Mouse (Mus musculus) MEL (cell line): ENCODE results near the gene Aldh9a1. TPM values are rescaled to one million over a fixed set of nuclear protein-coding genes. Genes with fewer than 3 reads are reported as not detected.

Experiments
- DNase-seq: peaks from one replicate; pipeline ENCODE4 v3.0.0; 2011; ENCODE audit warnings: low read depth, low spot score
- H3K27ac ChIP-seq: 2 replicates; pipeline ENCODE4 v1.5.1; 2012; ENCODE audit warnings: low read depth, mild to moderate bottlenecking, control low read depth, low read length, moderate library complexity; ENCODE audit not compliant: control insufficient read depth
- H3K27me3 ChIP-seq, 2 experiments: fragments of 150-350 bp in 1 of 2; sonication (generic) in 1 of 2; 2 replicates each; pipeline ENCODE4 v1.6.1; 2012; ENCODE audit warnings: low read length in 2 of 2, mild to moderate bottlenecking in 2 of 2, improper control_type of control experiment in 1 of 2, moderate library complexity in 1 of 2; ENCODE audit not compliant: insufficient read depth in 2 of 2, control insufficient read depth in 1 of 2
- H3K36me3 ChIP-seq, 2 experiments: 2 replicates each; pipeline ENCODE4 v1.6.1; 2012 to 2014; ENCODE audit warnings: low read length in 2 of 2, improper control_type of control experiment in 1 of 2, inconsistent platforms in 1 of 2, mild to moderate bottlenecking in 1 of 2; ENCODE audit not compliant: insufficient read depth in 2 of 2, control insufficient read depth in 1 of 2
- H3K4me1 ChIP-seq, 2 experiments: fragments of 150-350 bp in 1 of 2; sonication (generic) in 1 of 2; 2 replicates each; pipeline ENCODE4 v1.6.1; 2012; ENCODE audit warnings: low read length in 2 of 2, improper control_type of control experiment in 1 of 2, mild to moderate bottlenecking in 1 of 2; ENCODE audit not compliant: insufficient read depth in 2 of 2, control insufficient read depth in 1 of 2
- H3K4me3 ChIP-seq, 2 experiments: fragments of 150-350 bp in 1 of 2; sonication (generic) in 1 of 2; 2 replicates each; pipeline ENCODE4 v1.5.1; 2012; ENCODE audit warnings: low read depth in 2 of 2, low read length in 2 of 2, mild to moderate bottlenecking in 2 of 2, moderate library complexity in 2 of 2, control low read depth in 1 of 2, improper control_type of control experiment in 1 of 2; ENCODE audit not compliant: control insufficient read depth in 1 of 2, insufficient read depth in 1 of 2
- H3K79me2 ChIP-seq: 2 replicates; pipeline ENCODE4 v1.6.1; 2012; ENCODE audit warnings: mild to moderate bottlenecking, low read length, moderate library complexity; ENCODE audit not compliant: control insufficient read depth, poor library complexity, insufficient read depth
- H3K9ac ChIP-seq: 2 replicates; pipeline ENCODE4 v1.6.1; 2012; ENCODE audit warnings: low read depth, mild to moderate bottlenecking, control low read depth, low read length, moderate library complexity; ENCODE audit not compliant: control insufficient read depth, poor library complexity, severe bottlenecking
- H3K9me3 ChIP-seq: fragments of 150-350 bp; sonication (generic); replicated peaks from 2 replicates; pipeline ENCODE4 v1.6.1; 2012; ENCODE audit warnings: mild to moderate bottlenecking, low read length, improper control_type of control experiment, moderate library complexity; ENCODE audit not compliant: insufficient read depth
- BHLHE40 ChIP-seq: IDR thresholded peaks from 2 replicates; pipeline ENCODE4 v1.6.1; 2012; ENCODE audit warnings: low read depth, mild to moderate bottlenecking, inconsistent platforms, low read length, improper control_type of control experiment, borderline replicate concordance
- CHD1 ChIP-seq: IDR thresholded peaks from 2 replicates; pipeline ENCODE4 v1.6.1; 2012; ENCODE audit warnings: low read depth, mild to moderate bottlenecking, inconsistent platforms, low read length, improper control_type of control experiment
- CTCF ChIP-seq, 3 experiments: IDR thresholded peaks in 2 of 3; conservative IDR thresholded peaks in 1 of 3; 2 replicates each; pipeline ENCODE4 v1.5.1; 2011 to 2012; ENCODE audit warnings: low read length in 3 of 3, low read depth in 2 of 3, mild to moderate bottlenecking in 2 of 3, improper control_type of control experiment in 1 of 3, inconsistent platforms in 1 of 3, mixed read lengths in 1 of 3, moderate library complexity in 1 of 3; ENCODE audit not compliant: control insufficient read depth in 1 of 3, insufficient read depth in 1 of 3, poor library complexity in 1 of 3, severe bottlenecking in 1 of 3
- E2F4 ChIP-seq: IDR thresholded peaks from 2 replicates; pipeline ENCODE4 v1.6.1; 2011; ENCODE audit warnings: low read depth, low read length, improper control_type of control experiment, borderline replicate concordance
- ELF1 ChIP-seq: IDR thresholded peaks from 2 replicates; pipeline ENCODE4 v1.6.1; 2014; ENCODE audit warnings: low read depth, mild to moderate bottlenecking, inconsistent platforms, low read length, improper control_type of control experiment, moderate library complexity
- EP300 ChIP-seq, 2 experiments: IDR thresholded peaks; 2 replicates each; pipeline ENCODE4 v1.6.1; 2011; ENCODE audit warnings: improper control_type of control experiment in 2 of 2, low read length in 2 of 2, low read depth in 1 of 2, mild to moderate bottlenecking in 1 of 2
- JUND ChIP-seq: IDR thresholded peaks from 2 replicates; pipeline ENCODE4 v1.6.1; 2011; ENCODE audit warnings: low read depth, mild to moderate bottlenecking, improper control_type of control experiment, low read length
- MAX ChIP-seq: IDR thresholded peaks from 2 replicates; pipeline ENCODE4 v1.6.1; 2011; ENCODE audit warnings: low read length, improper control_type of control experiment
- MAZ ChIP-seq: IDR thresholded peaks from 2 replicates; pipeline ENCODE4 v1.6.1; 2012; ENCODE audit warnings: low read depth, mild to moderate bottlenecking, inconsistent platforms, low read length, improper control_type of control experiment
- MEF2A ChIP-seq: IDR thresholded peaks from 2 replicates; pipeline ENCODE4 v1.6.1; 2014; ENCODE audit warnings: low read depth, mild to moderate bottlenecking, inconsistent platforms, low read length, improper control_type of control experiment; ENCODE audit not compliant: poor library complexity, insufficient replicate concordance, severe bottlenecking; ENCODE audit errors: extremely low read depth
- MXI1 ChIP-seq: IDR thresholded peaks from 2 replicates; pipeline ENCODE4 v1.6.1; 2011; ENCODE audit warnings: mild to moderate bottlenecking, low read depth, low read length, improper control_type of control experiment
- MYB ChIP-seq: IDR thresholded peaks from 2 replicates; pipeline ENCODE4 v1.6.1; 2011; ENCODE audit warnings: mild to moderate bottlenecking, low read depth, low read length, improper control_type of control experiment
- POLR2A ChIP-seq, 2 experiments: IDR thresholded peaks; 2 replicates each; pipeline ENCODE4 v1.6.1; 2011 to 2012; ENCODE audit warnings: low read length in 2 of 2, mild to moderate bottlenecking in 2 of 2, control low read depth in 1 of 2, improper control_type of control experiment in 1 of 2, low read depth in 1 of 2, moderate library complexity in 1 of 2; ENCODE audit not compliant: control insufficient read depth in 1 of 2, insufficient read depth in 1 of 2, poor library complexity in 1 of 2
- POLR2AphosphoS2 ChIP-seq: IDR thresholded peaks from 2 replicates; pipeline ENCODE4 v1.6.1; 2011; ENCODE audit warnings: low read length, improper control_type of control experiment
- POLR2AphosphoS5 ChIP-seq: IDR thresholded peaks from 2 replicates; pipeline ENCODE4 v1.6.1; 2012; ENCODE audit warnings: low read depth, borderline replicate concordance, mild to moderate bottlenecking, inconsistent platforms, low read length, moderate library complexity, mixed read lengths
- RAD21 ChIP-seq: IDR thresholded peaks from 2 replicates; pipeline ENCODE4 v1.6.1; 2011; ENCODE audit warnings: mild to moderate bottlenecking, low read depth, low read length, improper control_type of control experiment
- RCOR1 ChIP-seq: IDR thresholded peaks from 2 replicates; pipeline ENCODE4 v1.6.1; 2012; ENCODE audit warnings: low read depth, mild to moderate bottlenecking, inconsistent platforms, low read length, improper control_type of control experiment
- TAL1 ChIP-seq: IDR thresholded peaks from 2 replicates; pipeline ENCODE4 v1.6.1; 2012; ENCODE audit warnings: mild to moderate bottlenecking, inconsistent platforms, low read length, moderate library complexity, mixed read lengths
- TCF12 ChIP-seq: IDR thresholded peaks from 2 replicates; pipeline ENCODE4 v1.6.1; 2014; ENCODE audit warnings: low read depth, mild to moderate bottlenecking, inconsistent platforms, low read length, improper control_type of control experiment, moderate library complexity
- UBTF ChIP-seq: IDR thresholded peaks from 2 replicates; pipeline ENCODE4 v1.6.1; 2012; ENCODE audit warnings: low read depth, mild to moderate bottlenecking, inconsistent platforms, low read length, improper control_type of control experiment, moderate library complexity, borderline replicate concordance; ENCODE audit not compliant: insufficient read depth
- USF1 ChIP-seq: IDR thresholded peaks from 2 replicates; pipeline ENCODE4 v1.6.1; 2014; ENCODE audit warnings: low read depth, mild to moderate bottlenecking, inconsistent platforms, low read length, improper control_type of control experiment, moderate library complexity
- USF2 ChIP-seq, 2 experiments: IDR thresholded peaks; 2 replicates each; pipeline ENCODE4 v1.6.1; 2011 to 2012; ENCODE audit warnings: improper control_type of control experiment in 2 of 2, low read length in 2 of 2, borderline replicate concordance in 1 of 2, inconsistent platforms in 1 of 2, low read depth in 1 of 2, mild to moderate bottlenecking in 1 of 2; ENCODE audit not compliant: insufficient read depth in 1 of 2
- ZMIZ1 ChIP-seq: IDR thresholded peaks from 2 replicates; pipeline ENCODE4 v1.6.1; 2012; ENCODE audit warnings: low read depth, mild to moderate bottlenecking, inconsistent platforms, low read length, improper control_type of control experiment, moderate library complexity
- polyA plus RNA-seq, 2 experiments: library from polyadenylated mRNA; stranded (reverse) in 1 of 2; unstranded in 1 of 2; fragments of >175 nt in 1 of 2; fragments of >200 nt in 1 of 2; gene quantifications; 2 replicates each; pipeline versions ENCODE4 v1.2.1 to v1.2.4; 2012; ENCODE audit warnings: low replicate concordance in 2 of 2, low read depth in 1 of 2; ENCODE audit not compliant: insufficient read length in 2 of 2, insufficient read depth in 1 of 2, missing spikeins in 1 of 2
- total RNA-seq: library from RNA; depleted of rRNA; stranded (reverse); fragments of 300-350 nt; gene quantifications from 2 replicates; pipeline ENCODE4 v1.2.3, GENCODE M21; 2012

Aldh9a1 gene
- total and polyA plus RNA-seq, 3 experiments, result 14.3 to 78.2 TPM; not detected in 1

DNA sequence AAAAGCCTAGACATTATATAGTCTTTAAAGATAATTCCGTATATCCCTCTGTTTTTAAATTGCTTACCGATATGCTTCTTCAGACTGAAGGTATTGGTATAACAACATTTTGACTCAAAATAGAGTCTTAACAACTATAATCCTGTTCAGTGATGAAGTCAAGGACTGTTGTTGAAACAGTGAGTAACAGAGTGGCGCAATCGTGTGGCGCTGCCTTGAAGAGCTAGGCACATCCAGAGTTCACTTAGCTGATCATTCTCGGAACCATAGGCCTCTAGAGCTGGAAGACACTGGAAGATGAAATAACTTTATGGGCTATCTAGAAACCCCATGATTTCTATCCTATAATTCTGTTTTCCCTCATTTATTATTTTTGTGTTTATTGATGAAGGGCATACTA lies 28.1 kb upstream of the Aldh9a1 start:
- no peak for TF ChIP-seq CTCF (IDR thresholded peaks at IDR 0.05 in 2 of 3, conservative IDR thresholded peaks at IDR 0.05 in 1 of 3; ENCODE audit: control insufficient read depth in 1 of 3, insufficient read depth in 1 of 3, low read depth in 2 of 3, low read length in 3 of 3, poor library complexity in 1 of 3, severe bottlenecking in 1 of 3)
- TF ChIP-seq RAD21, result no peak
- TF ChIP-seq CHD1, result no peak
- no peak for TF ChIP-seq ELF1
- no peak for TF ChIP-seq JUND
- TF ChIP-seq RCOR1, result no peak
- TF ChIP-seq POLR2A (IDR thresholded peaks at IDR 0.05; ENCODE audit: control insufficient read depth in 1 of 2, insufficient read depth in 1 of 2, low read depth in 1 of 2, low read length in 2 of 2, poor library complexity in 1 of 2), result no peak
- no peak for TF ChIP-seq ZMIZ1
- TF ChIP-seq E2F4, result no peak
- no peak for TF ChIP-seq MAZ
- no peak for TF ChIP-seq USF1
- TF ChIP-seq MYB, result no peak
- no peak for TF ChIP-seq USF2 (IDR thresholded peaks at IDR 0.05; ENCODE audit: borderline replicate concordance in 1 of 2, insufficient read depth in 1 of 2, low read depth in 1 of 2, low read length in 2 of 2)
- no peak for TF ChIP-seq POLR2AphosphoS5
- TF ChIP-seq EP300 (IDR thresholded peaks at IDR 0.05; ENCODE audit: low read depth in 1 of 2, low read length in 2 of 2), result no peak
- H3K79me2 ChIP-seq, result peaks cover 2% of the 10 kb centered on the region; the same call in 1 of the 2 replicates
- H3K4me1 ChIP-seq, result no peaks in the 10 kb centered on the region
- no peak overlapping the region for H3K9ac ChIP-seq
- H3K9me3 ChIP-seq, result no peaks in the 10 kb centered on the region
- no peak overlapping the region for H3K4me3 ChIP-seq
- no peak overlapping the region for H3K27ac ChIP-seq
- DNase-seq, result no peak
- H3K36me3 ChIP-seq, result peaks cover 0 to 21% of the 10 kb centered on the region in 2 experiments; a peak in 2 of 4 replicates
- H3K27me3 ChIP-seq, result no peaks in the 10 kb centered on the region

DNA sequence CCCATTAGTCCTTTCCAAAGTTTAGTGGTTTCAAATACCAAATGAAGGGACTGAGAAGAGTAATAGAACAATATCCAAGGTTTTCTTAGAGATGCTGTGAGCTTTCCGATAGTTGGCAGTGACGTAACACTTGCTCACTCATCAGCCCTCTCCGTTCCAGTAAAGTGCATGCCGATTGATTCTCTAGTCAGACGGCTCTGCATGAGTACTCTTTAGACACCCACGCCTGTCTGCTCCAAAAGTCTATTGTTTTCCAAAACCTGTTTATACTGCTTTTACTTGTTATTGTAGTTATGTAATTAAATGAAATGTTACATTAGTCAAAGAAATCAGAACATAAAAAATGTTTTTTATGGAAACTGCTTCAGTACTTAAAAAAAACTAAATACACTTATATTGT lies 21.0 kb upstream of the Aldh9a1 start:
- no peaks in the 10 kb centered on the region for H3K79me2 ChIP-seq
- H3K9ac ChIP-seq, result no peak overlapping the region
- peaks cover 0 to 10% of the 10 kb centered on the region in 2 experiments; a peak in 2 of 4 replicates for H3K36me3 ChIP-seq
- H3K27me3 ChIP-seq, result no peaks in the 10 kb centered on the region
- no peaks in the 10 kb centered on the region for H3K9me3 ChIP-seq
- DNase-seq, result no peak
- no peak overlapping the region for H3K4me3 ChIP-seq
- no peaks in the 10 kb centered on the region for H3K4me1 ChIP-seq
- no peak overlapping the region for H3K27ac ChIP-seq
- TF ChIP-seq TCF12 (no peak), USF2 (IDR thresholded peaks at IDR 0.05; ENCODE audit: borderline replicate concordance in 1 of 2, insufficient read depth in 1 of 2, low read depth in 1 of 2, low read length in 2 of 2) (no peak), POLR2AphosphoS5 (no peak), ZMIZ1 (no peak), TAL1 (no peak), POLR2AphosphoS2 (no peak), MAX (no peak), UBTF (no peak), MXI1 (no peak), MEF2A (no peak), USF1 (no peak), RAD21 (no peak), MAZ (no peak), POLR2A (IDR thresholded peaks at IDR 0.05; ENCODE audit: control insufficient read depth in 1 of 2, insufficient read depth in 1 of 2, low read depth in 1 of 2, low read length in 2 of 2, poor library complexity in 1 of 2) (no peak), BHLHE40 (no peak)
